Mouse (Mus musculus): Measurements from ENCODE around the gene Tnxb. TPM values are rescaled to one million over a fixed set of nuclear protein-coding genes. Genes with fewer than 3 reads are reported as not detected.

Gene Tnxb
- polyA plus RNA-seq, 1 experiment, result not detected

- TF ChIP-seq GATA1 (IDR thresholded peaks at IDR 0.05; ENCODE audit: low read length), result no peak
Measured at GRCm38 (mm10) chr17:34651507-34652221, 18.7 kb upstream of the Tnxb start.

GRCm38 (mm10) chr17:34652546-34652945, 17.8 kb upstream of the Tnxb start:
- TF ChIP-seq GATA1 (IDR thresholded peaks at IDR 0.05; ENCODE audit: low read length), result no peak

GRCm38 (mm10) chr17:34652985-34653384, 17.4 kb upstream of the Tnxb start:
- TF ChIP-seq GATA1 (IDR thresholded peaks at IDR 0.05; ENCODE audit: low read length), result no peak

DNA sequence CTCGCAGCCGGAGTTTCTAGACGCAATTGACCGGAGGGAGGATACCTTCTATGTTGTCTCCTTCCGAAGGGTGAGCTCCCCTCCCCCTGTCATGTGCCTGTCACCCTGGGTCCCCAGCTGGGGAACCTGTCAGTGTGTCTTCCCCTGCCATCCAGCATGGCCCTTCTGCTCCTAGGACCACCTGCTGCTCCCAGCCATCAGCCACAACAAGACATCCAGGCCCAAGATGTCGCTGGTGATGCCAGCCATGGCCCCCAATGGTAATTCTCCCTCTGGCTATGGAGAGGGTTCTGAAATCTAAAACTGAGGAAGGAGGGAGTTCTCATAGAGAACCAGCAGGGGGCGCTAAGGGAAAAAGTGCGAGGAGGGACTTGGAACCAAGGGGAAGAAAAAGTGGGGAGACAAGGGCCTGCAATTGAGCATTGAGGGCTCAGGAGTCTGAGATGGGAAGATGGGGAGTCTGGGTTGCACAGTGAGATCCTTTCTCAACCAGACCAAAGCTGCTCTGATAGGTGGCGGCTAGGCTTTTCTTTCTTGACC, 16.5 kb upstream of the Tnxb start:
- TF ChIP-seq GATA1 (IDR thresholded peaks at IDR 0.05; ENCODE audit: low read length), result no peak

DNA sequence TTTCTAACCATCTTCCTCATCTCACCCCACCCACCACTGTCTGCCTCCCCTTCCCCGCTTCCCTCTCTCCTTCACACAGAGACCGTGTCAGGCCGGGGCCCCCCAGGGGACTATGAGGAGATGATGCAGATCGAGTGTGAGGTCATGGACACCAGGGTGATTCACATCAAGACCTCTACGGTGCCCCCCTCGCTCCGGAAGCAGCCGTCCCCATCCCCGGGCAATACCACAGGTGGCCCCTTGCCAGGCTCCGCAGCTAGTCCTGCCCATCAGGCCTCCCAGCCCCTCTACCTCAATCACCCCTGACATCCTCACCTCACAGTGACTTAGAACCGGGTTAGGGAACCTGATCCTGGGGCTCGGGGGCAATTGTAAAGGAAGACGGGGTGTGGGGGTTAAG, 15.9 kb upstream of the Tnxb start:
- no peak for TF ChIP-seq GATA1 (IDR thresholded peaks at IDR 0.05; ENCODE audit: low read length)

- no peak for TF ChIP-seq GATA1 (IDR thresholded peaks at IDR 0.05; ENCODE audit: low read length)
Measured at GRCm38 (mm10) chr17:34655160-34655559, 15.2 kb upstream of the Tnxb start.

- TF ChIP-seq GATA1 (IDR thresholded peaks at IDR 0.05; ENCODE audit: low read length), result no peak
Measured at GRCm38 (mm10) chr17:34655581-34655991, 14.7 kb upstream of the Tnxb start.

GRCm38 (mm10) chr17:34656666-34657065, 13.7 kb upstream of the Tnxb start:
- TF ChIP-seq GATA1 (IDR thresholded peaks at IDR 0.05; ENCODE audit: low read length), result no peak

- TF ChIP-seq GATA1 (IDR thresholded peaks at IDR 0.05; ENCODE audit: low read length), result no peak
Measured at GRCm38 (mm10) chr17:34657271-34657670, 13.1 kb upstream of the Tnxb start.

DNA sequence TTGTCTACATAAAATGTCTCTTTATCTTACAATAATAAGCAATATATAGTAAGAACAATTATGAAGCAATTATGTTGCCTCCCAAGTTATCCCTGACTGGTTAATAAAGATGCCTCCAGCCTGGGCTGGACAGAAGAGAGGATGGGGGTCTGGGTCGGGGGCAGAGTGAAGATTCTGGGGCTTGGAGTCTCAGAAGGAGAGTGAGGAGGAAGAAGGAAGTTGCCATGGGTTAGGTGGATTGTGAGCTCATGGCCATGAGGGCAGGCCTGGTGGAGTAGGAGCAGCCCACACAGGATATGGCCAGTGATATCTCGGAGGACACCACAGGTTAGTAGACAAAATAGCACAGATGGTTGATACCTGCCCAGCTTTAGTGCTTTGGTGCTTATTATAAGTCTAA, 12.2 kb upstream of the Tnxb start:
- TF ChIP-seq GATA1 (IDR thresholded peaks at IDR 0.05; ENCODE audit: low read length), result no peak

GRCm38 (mm10) chr17:34658591-34658990, 11.7 kb upstream of the Tnxb start:
- no peak for TF ChIP-seq GATA1 (IDR thresholded peaks at IDR 0.05; ENCODE audit: low read length)

DNA sequence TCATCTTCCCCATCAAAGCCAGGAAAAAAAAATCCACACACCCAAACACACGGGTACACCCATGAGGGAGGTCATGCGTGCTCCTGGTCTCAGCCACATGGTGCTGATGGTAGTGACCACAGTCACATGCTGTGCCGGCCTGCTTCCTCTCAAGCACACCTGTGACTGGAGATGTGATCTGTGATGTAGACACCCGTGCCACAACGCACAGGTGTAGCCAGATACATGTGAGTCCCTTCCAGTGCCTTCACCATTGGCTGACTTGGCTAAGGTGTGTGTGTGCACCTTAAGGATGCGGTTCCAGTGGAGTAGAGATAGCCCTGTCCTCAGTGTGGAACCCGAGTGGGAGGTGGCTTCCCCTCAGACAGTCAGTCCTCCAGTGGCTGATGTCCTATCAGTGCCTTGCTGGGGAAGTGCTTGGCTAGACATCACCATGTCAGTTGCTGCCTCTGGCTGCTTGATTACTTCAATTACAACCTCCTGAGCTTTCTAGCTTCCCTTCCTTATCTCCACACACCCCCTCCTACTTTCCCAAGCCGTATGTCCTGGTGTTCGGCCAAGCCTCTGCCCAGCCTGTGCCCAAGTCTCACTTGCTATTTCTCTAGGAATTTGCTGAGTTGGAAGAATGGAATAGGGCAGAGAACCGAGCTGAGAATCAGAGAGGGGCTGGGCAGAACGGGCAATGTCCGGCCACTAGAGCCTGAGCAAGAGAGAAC, 11.0 kb upstream of the Tnxb start:
- TF ChIP-seq GATA1 (IDR thresholded peaks at IDR 0.05; ENCODE audit: low read length), result no peak

GRCm38 (mm10) chr17:34659897-34660214, 10.5 kb upstream of the Tnxb start:
- TF ChIP-seq GATA1 (IDR thresholded peaks at IDR 0.05; ENCODE audit: low read length), result no peak

GRCm38 (mm10) chr17:34660259-34660820, 10.0 kb upstream of the Tnxb start:
- TF ChIP-seq GATA1 (IDR thresholded peaks at IDR 0.05; ENCODE audit: low read length), result no peak

GRCm38 (mm10) chr17:34661121-34661591, 9.2 kb upstream of the Tnxb start:
- no peak for TF ChIP-seq GATA1 (IDR thresholded peaks at IDR 0.05; ENCODE audit: low read length)

DNA sequence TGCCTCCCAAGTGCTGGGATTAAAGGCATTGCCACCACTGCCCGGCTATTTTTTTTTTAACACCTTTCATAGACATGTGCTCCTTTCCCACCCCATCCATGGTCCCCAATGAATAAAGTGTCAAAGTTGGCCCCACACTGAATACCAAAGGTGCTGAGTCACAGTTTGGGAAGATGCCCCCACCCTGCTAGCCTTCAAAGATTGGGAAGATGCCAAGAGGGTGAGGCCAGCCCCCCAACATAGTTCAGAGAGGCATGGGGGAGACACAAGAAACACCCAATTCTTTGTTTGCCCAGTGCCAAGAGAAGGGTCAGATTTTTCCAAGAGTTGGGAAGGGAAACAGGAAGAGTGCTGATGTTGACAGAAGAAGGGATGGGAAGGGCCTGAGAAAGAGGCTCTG, 7.9 kb upstream of the Tnxb start:
- no peak for TF ChIP-seq GATA1 (IDR thresholded peaks at IDR 0.05; ENCODE audit: low read length)

All from G1E-ER4 (cell line).